In genomic region chr3:26877291-26877690, GRCm38 (mm10) we compare ENCODE assay signal across 16 mouse cellular contexts.
"Had no signal": no experiment of that assay in that cellular context is flagged by ENCODE, and none has a peak within 500 bp of the region (broad histone marks: within the 10 kb centered on the region; RNA-seq: fewer than 3 reads in every experiment).

No protein-coding gene starts in this region.

- H3K9me3 ChIP-seq: neural tube, embryonic 12.5 days; neural tube, embryonic 13.5 days; neural tube, embryonic 15.5 days; stomach, embryonic 15.5 days had no signal

- H3K27ac ChIP-seq: neural tube, embryonic 12.5 days; neural tube, embryonic 13.5 days; neural tube, embryonic 15.5 days; stomach, embryonic 15.5 days; stomach, postnatal 0 days had no signal

- H3K9ac ChIP-seq: neural tube, embryonic 12.5 days; neural tube, embryonic 13.5 days; neural tube, embryonic 15.5 days; stomach, embryonic 15.5 days had no signal

- H3K4me2 ChIP-seq: neural tube, embryonic 12.5 days; neural tube, embryonic 13.5 days; neural tube, embryonic 15.5 days; stomach, embryonic 15.5 days had no signal

- H3K4me1 ChIP-seq: neural tube, embryonic 12.5 days; neural tube, embryonic 13.5 days; neural tube, embryonic 15.5 days; stomach, embryonic 15.5 days had no signal

- DNase-seq: right cerebral cortex, adult 18-20 months; right cerebral cortex, postnatal 14 days; right cerebral cortex, postnatal 25 days; right cerebral cortex, postnatal 4 days; spleen, adult 18-20 months; thymus, adult 18-20 months; thymus, adult 2 months; thymus, postnatal 14 days; thymus, postnatal 25 days; thymus, postnatal 36 days; thymus, postnatal 4 days had no signal

- H3K36me3 ChIP-seq: neural tube, embryonic 12.5 days; neural tube, embryonic 13.5 days; neural tube, embryonic 15.5 days; stomach, embryonic 15.5 days had no signal

- H3K4me3 ChIP-seq: neural tube, embryonic 12.5 days; neural tube, embryonic 13.5 days; neural tube, embryonic 15.5 days; stomach, embryonic 15.5 days had no signal

- H3K27me3 ChIP-seq: neural tube, embryonic 12.5 days; neural tube, embryonic 13.5 days; neural tube, embryonic 15.5 days; stomach, embryonic 15.5 days had no signal
